Mouse (Mus musculus): ENCODE results near the gene Gm49398.
A peak's percentile ranks its signal among the peaks of the same experiment; 100 is the strongest.

Gene Gm49398

GRCm38 (mm10) chr13:61288739-61289138 lies at the start of gene Gm49398:
Gene Gm49398 (minus strand): TSS chr13:61288839.
- DNase-seq: no peak

GRCm38 (mm10) chr13:61255258-61255657 lies 33.4 kb downstream of the Gm49398 start, which contains the start of gene Cts8:
Gene Cts8 (minus strand): TSS chr13:61255358.
- no peak for DNase-seq

GRCm38 (mm10) chr13:61241076-61241947 lies 47.3 kb downstream of the Gm49398 start:
- DNase-seq: peak; percentile 61

GRCm38 (mm10) chr13:61203310-61203709 lies 85.3 kb downstream of the Gm49398 start, which contains the start of gene Cts6:
Gene Cts6 (minus strand): TSS chr13:61203410.
- no peak for DNase-seq

Measured in kidney, adult 18-20 months (tissue).